Mouse (Mus musculus): Measurements from ENCODE around the gene Olfr93.
"Not testable (repeated sequence)": the region's sequence is repeated elsewhere in the genome, so short reads cannot be mapped to it uniquely, and the experiment has no call there.

Olfr93 gene

DNA sequence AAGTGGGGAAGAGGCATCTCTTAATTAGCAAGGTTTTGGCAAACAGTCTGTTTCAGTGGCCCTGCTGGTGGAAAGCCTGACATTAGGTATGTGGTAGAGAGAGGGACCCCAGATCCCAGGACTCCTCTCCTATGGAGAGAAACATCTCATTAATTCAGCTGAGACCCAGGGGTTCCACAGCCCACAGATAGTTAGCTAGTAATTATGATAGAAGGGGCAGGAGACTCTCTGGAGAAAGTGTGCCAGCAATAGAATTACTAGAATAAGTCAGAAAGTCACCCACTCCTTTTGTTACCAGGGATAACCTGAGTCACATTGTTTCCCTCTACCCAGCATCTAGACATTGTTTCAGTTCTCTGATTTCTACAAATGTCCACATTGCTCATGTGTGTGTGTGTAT is at the start of gene Olfr93:
Gene Olfr93, minus strand, starts transcription at position 101 of the 400 bp plus-strand sequence.
- DNase-seq (ENCODE audit: low spot score) = no peak

- no peak for DNase-seq (ENCODE audit: low spot score)
Measured at GRCm38 (mm10) chr17:37203917-37204236, 42.6 kb upstream of the Olfr93 start.

- DNase-seq (ENCODE audit: low spot score) = peak; percentile 61
Measured at GRCm38 (mm10) chr17:37203206-37203916, 42.1 kb upstream of the Olfr93 start.

GRCm38 (mm10) chr17:37200894-37201293 is 39.6 kb upstream of the Olfr93 start, which contains the start of gene Olfr94:
Gene Olfr94, minus strand, starts transcription at chr17:37200994.
- DNase-seq (ENCODE audit: low spot score) = no peak

GRCm38 (mm10) chr17:37196845-37197724 is 35.8 kb upstream of the Olfr93 start:
- no peak for DNase-seq (ENCODE audit: low spot score)

- no peak for DNase-seq (ENCODE audit: low spot score)
Measured at GRCm38 (mm10) chr17:37194782-37195181, 33.5 kb upstream of the Olfr93 start.

- no peak for DNase-seq (ENCODE audit: low spot score)
Measured at GRCm38 (mm10) chr17:37193656-37194055, 32.4 kb upstream of the Olfr93 start, which contains the start of gene Ubd. Gene Ubd, plus strand, starts transcription at chr17:37193892.

DNA sequence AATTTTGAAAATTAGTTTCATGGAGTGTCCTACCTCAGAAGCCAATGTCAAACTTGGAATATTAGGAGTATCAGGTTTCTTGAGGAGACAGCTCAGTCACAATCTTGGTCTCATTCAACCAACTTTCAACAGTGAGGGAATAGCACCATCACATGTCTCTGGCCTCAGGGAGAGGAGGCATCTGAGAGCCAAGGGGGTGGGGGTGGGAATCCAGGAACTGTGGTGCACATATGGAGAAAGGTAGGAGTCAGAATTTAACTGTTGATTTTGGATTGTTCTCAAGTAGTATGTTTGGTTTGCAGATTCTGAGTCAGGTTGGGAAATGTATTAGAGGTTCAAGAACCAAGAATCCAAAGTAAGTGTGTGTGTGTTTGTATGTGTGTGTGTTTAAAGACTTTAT is 31.7 kb upstream of the Olfr93 start:
- DNase-seq (ENCODE audit: low spot score) = no peak

DNA sequence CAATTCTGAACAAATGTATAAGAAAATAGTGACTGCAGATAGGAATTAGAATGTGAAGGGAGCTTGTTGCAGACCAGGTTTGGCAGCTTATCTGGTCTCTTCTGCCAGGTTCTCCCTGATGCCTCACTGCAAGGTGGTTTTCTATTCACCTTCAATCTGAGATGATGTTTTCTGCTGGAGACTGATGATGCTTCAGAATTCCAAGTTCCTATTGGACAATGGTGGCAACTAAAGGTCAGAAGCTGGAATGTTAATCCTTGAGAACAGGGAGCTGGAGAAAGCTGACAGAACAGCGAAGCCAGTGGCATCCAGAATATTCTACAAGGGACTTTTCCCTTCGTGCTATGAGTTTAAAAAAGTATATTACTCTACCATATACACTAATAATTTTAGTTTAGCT is 29.4 kb upstream of the Olfr93 start:
- no peak for DNase-seq (ENCODE audit: low spot score)

DNA sequence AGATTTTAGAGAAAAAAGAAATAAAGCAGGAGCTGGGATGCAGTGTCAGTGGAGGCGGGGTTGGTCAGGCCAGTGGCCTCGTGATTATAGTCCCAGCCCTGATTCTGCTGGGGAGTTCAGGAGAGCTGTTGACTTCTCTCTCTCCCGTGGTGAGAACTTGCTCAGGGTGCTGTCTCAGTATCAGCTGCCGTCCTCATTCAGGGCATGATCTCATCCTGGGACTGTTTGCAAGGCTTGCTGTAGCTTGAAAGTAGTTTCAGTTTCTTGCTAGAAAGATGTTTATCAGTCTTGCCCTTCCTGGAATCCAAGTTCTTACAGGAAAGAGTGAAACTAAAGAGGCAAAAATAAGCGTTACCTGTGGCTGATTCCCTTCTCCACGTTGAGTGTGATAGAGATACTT is 24.2 kb upstream of the Olfr93 start:
- no peak for DNase-seq (ENCODE audit: low spot score)

- not testable (repeated sequence) for DNase-seq (ENCODE audit: low spot score)
Measured at GRCm38 (mm10) chr17:37131366-37131765, 29.9 kb downstream of the Olfr93 start.

DNA sequence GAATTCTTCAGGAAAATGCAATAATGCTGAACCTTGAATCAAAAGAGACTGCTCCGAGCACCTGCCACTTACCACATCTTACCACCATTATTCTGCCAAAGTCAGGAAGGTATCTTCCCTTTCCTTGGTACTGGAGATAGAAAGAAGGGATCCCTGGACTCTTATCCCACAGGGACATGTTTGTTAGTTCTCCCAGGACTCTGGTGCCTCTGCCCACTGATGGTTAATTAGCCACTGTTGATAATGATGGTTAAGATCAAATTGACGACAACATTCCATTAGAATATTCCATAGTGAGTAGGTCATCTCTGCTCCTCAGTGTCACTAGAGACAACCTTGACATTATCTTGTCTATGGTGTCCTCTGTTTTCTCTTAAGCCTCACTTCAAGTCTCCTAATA is 41.3 kb downstream of the Olfr93 start, which contains the start of gene Olfr92:
Gene Olfr92, minus strand, starts transcription at position 101 of the 400 bp plus-strand sequence.
- DNase-seq (ENCODE audit: low spot score) = no peak

DNA sequence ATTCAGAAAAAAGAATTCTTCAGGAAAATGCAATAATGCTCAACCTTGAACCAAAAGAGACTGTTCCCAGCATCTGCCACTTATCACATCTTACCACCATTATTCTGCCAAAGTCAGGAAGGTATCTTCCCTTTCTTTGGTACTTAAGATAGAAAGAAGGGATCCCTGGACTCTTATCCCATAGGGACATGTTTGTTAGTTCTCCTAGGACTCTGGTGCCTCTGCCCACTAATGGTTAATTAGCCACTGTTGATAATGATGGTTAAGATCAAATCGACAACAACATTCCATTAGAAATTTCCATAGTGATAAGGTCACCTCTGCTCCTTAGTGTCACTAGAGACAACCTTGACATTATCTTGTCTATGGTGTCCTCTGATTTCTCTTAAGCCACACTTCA is 63.1 kb downstream of the Olfr93 start, which contains the start of gene Olfr91:
Gene Olfr91, minus strand, starts transcription at position 101 of the 400 bp plus-strand sequence.
- DNase-seq (ENCODE audit: low spot score) = no peak

DNA sequence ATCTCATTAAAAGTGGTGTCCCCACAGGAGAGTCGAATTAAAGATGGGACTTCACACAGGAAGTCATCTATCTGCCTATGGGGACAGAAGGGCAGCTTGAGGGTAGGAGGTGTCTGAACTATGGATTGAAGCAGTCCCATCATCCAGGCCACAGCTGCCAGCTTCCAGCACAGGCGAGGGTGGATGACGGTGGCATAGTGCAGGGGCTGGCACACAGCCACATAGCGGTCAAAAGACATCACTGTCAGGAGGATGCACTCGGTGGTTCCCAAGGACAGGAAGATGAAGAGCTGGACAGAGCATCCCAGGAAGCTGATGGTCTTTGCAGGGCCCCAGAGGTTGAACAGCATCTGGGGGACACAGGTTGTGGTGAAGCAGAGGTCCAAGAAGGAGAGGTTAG is 68.0 kb downstream of the Olfr93 start:
- DNase-seq (ENCODE audit: low spot score) = no peak

GRCm38 (mm10) chr17:37092198-37092597 is 69.1 kb downstream of the Olfr93 start:
- no peak for DNase-seq (ENCODE audit: low spot score)
